In genomic region chr13:73502719-73503118, GRCm38 (mm10) we compare ENCODE assay signal across 9 mouse cellular contexts. TPM values are rescaled to one million over a fixed set of nuclear protein-coding genes. Genes with fewer than 3 reads are reported as not detected.
DNase-seq lines count a peak whose midpoint lies in the region; ATAC-seq lines count a peak whose summit lies in the region.
"Had no signal": no experiment of that assay in that cellular context is flagged by ENCODE, and none has a peak within 500 bp of the region (broad histone marks: within the 10 kb centered on the region; RNA-seq: fewer than 3 reads in every experiment).

No protein-coding gene starts in this region.

- no peak overlapping the region for H3K9ac ChIP-seq in hindbrain, embryonic 11.5 days (ENCODE audit: low read depth, low read length)
- H3K9ac ChIP-seq in hindbrain, embryonic 14.5 days: no peak overlapping the region
- no peak overlapping the region for H3K9ac ChIP-seq in liver, embryonic 15.5 days
- H3K9ac ChIP-seq: heart, embryonic 13.5 days had no signal

- no peak overlapping the region for H3K4me2 ChIP-seq in hindbrain, embryonic 11.5 days (replicated peaks; ENCODE audit: low read depth, low read length)
- H3K4me2 ChIP-seq in hindbrain, embryonic 14.5 days (replicated peaks): no peak overlapping the region
- no peak overlapping the region for H3K4me2 ChIP-seq in liver, embryonic 15.5 days
- H3K4me2 ChIP-seq: heart, embryonic 13.5 days had no signal

- no peaks in the 10 kb centered on the region for H3K9me3 ChIP-seq in hindbrain, embryonic 11.5 days (ENCODE audit: control insufficient read depth, low read length)
- H3K9me3 ChIP-seq in hindbrain, embryonic 14.5 days (ENCODE audit: control insufficient read depth, low read length): no peaks in the 10 kb centered on the region
- H3K9me3 ChIP-seq in liver, embryonic 15.5 days (replicated peaks): no peaks in the 10 kb centered on the region
- H3K9me3 ChIP-seq: heart, embryonic 13.5 days had no signal

- H3K4me3 ChIP-seq in hindbrain, embryonic 11.5 days (ENCODE audit: low read depth, low read length): no peak overlapping the region
- no peak overlapping the region for H3K4me3 ChIP-seq in hindbrain, embryonic 14.5 days (replicated peaks; ENCODE audit: low read length)
- H3K4me3 ChIP-seq in liver, embryonic 15.5 days (replicated peaks): no peak overlapping the region
- H3K4me3 ChIP-seq: heart, embryonic 13.5 days had no signal

- no peak overlapping the region for H3K27ac ChIP-seq in hindbrain, embryonic 11.5 days (ENCODE audit: low read depth, low read length)
- H3K27ac ChIP-seq in hindbrain, embryonic 14.5 days: no peak overlapping the region
- H3K27ac ChIP-seq in liver, embryonic 15.5 days (replicated peaks): peak overlapping the region; percentile 88
- H3K27ac ChIP-seq: heart, embryonic 13.5 days had no signal

- peak; percentile 42 for DNase-seq in hindbrain, embryonic 11.5 days (ENCODE audit: low spot score)
- no peak for DNase-seq in hindbrain, embryonic 14.5 days (ENCODE audit: low spot score)
- DNase-seq in A20 (ENCODE audit: low read depth, low spot score) (peak; percentile 24), R1 (ENCODE audit: low read depth, low spot score) (peak; percentile 46)
- no peak for DNase-seq in yolk sac, embryonic 10.5 days (ENCODE audit: low spot score)
- no peak for DNase-seq in kidney, adult 11 months
- no peak for DNase-seq in kidney, adult 9 months

- H3K4me1 ChIP-seq in hindbrain, embryonic 11.5 days (replicated peaks; ENCODE audit: control insufficient read depth, insufficient read depth, low read length): no peaks in the 10 kb centered on the region
- no peaks in the 10 kb centered on the region for H3K4me1 ChIP-seq in hindbrain, embryonic 14.5 days (replicated peaks; ENCODE audit: control insufficient read depth, insufficient read depth, low read length)
- peaks cover 53% of the 10 kb centered on the region for H3K4me1 ChIP-seq in liver, embryonic 15.5 days (replicated peaks)

- no peaks in the 10 kb centered on the region for H3K27me3 ChIP-seq in hindbrain, embryonic 11.5 days (ENCODE audit: control insufficient read depth, insufficient read depth, low read length)
- H3K27me3 ChIP-seq in hindbrain, embryonic 14.5 days (ENCODE audit: control insufficient read depth, insufficient read depth, low read length): no peaks in the 10 kb centered on the region
- H3K27me3 ChIP-seq in liver, embryonic 15.5 days: no peaks in the 10 kb centered on the region
- H3K27me3 ChIP-seq: heart, embryonic 13.5 days had no signal

- no peak for ATAC-seq in hindbrain, embryonic 11.5 days (ENCODE audit: low FRiP score)
- no peak for ATAC-seq in hindbrain, embryonic 14.5 days (ENCODE audit: low FRiP score)
- ATAC-seq in liver, embryonic 15.5 days (ENCODE audit: insufficient read depth): no peak

- WGBS in hindbrain, embryonic 11.5 days: 79% methylated on average over 2 of the region's 2 CpGs
- WGBS in hindbrain, embryonic 14.5 days: 73% methylated on average over 2 of the region's 2 CpGs
- WGBS in liver, embryonic 15.5 days (ENCODE audit: insufficient replicate concordance): 55% methylated on average over 2 of the region's 2 CpGs

- H3K36me3 ChIP-seq in hindbrain, embryonic 11.5 days (ENCODE audit: control insufficient read depth, insufficient read depth, low read length): 0 out of 2 replicates have a peak, but pooled peaks cover 6% of the 10 kb centered on the region
- peaks cover 70% of the 10 kb centered on the region for H3K36me3 ChIP-seq in hindbrain, embryonic 14.5 days (replicated peaks; ENCODE audit: control insufficient read depth, insufficient read depth)
- peaks cover 98% of the 10 kb centered on the region for H3K36me3 ChIP-seq in liver, embryonic 15.5 days (replicated peaks)

RNA-seq across cellular contexts. Expression of gene Slc6a3, which starts 33.8 kb away (rescaled TPM):
- polyA plus RNA-seq in hindbrain, embryonic 11.5 days (2014; fragmentation: Nextera tagmentation; extraction: Ambion mirVana): 0.36 TPM in 1 of 2 replicates, not detected in the other
- polyA plus RNA-seq in hindbrain, embryonic 14.5 days (2014; fragmentation: Nextera tagmentation; extraction: Ambion mirVana): 0.16 and 0.33 TPM in 2 replicates
- 0.70 and 0.75 TPM in 2 replicates for polyA plus RNA-seq in liver, embryonic 15.5 days (2015; fragmentation: Nextera tagmentation; extraction: Ambion mirVana)
- polyA plus RNA-seq: heart, embryonic 13.5 days had no signal

RNA-seq across cellular contexts. Expression of gene Lpcat1, which starts 35.7 kb away (rescaled TPM):
- 51.2 and 51.5 TPM in 2 replicates for polyA plus RNA-seq in hindbrain, embryonic 11.5 days (2014; fragmentation: Nextera tagmentation; extraction: Ambion mirVana)
- polyA plus RNA-seq in hindbrain, embryonic 14.5 days (2014; fragmentation: Nextera tagmentation; extraction: Ambion mirVana): 77.3 and 95.0 TPM in 2 replicates
- 73.8 and 78.2 TPM in 2 replicates for polyA plus RNA-seq in liver, embryonic 15.5 days (2015; fragmentation: Nextera tagmentation; extraction: Ambion mirVana)

Comparison
In these comparisons a context has a peak if more than half of its experiments do, and no peak if none do; other contexts are left out.
1. DNase-seq: peak in hindbrain, embryonic 11.5 days (single experiment), A20 (single experiment) and R1 (single experiment); none in hindbrain, embryonic 14.5 days (single experiment), yolk sac, embryonic 10.5 days (single experiment), kidney, adult 11 months (single experiment) and kidney, adult 9 months (single experiment).